Mouse (Mus musculus): ENCODE measurements around the gene Runx3.

The Runx3 gene

GRCm38 (mm10) chr4:135115426-135116170 is 4.9 kb upstream of the Runx3 start:
- DNase-seq, result no peak

- no peak for DNase-seq
Observed at GRCm38 (mm10) chr4:135116391-135116790, 4.1 kb upstream of the Runx3 start.

GRCm38 (mm10) chr4:135117846-135118245 is 2.6 kb upstream of the Runx3 start:
- no peak for DNase-seq

- DNase-seq, result no peak
Observed at GRCm38 (mm10) chr4:135118855-135119474, 1.5 kb upstream of the Runx3 start.

GRCm38 (mm10) chr4:135123721-135124120 is 3.3 kb downstream of the Runx3 start:
- DNase-seq, result no peak

GRCm38 (mm10) chr4:135124732-135125131 is 4.3 kb downstream of the Runx3 start:
- no peak for DNase-seq

- no peak for DNase-seq
Observed at GRCm38 (mm10) chr4:135125152-135125551, 4.7 kb downstream of the Runx3 start.

GRCm38 (mm10) chr4:135126385-135126784 is 5.9 kb downstream of the Runx3 start:
- no peak for DNase-seq

- no peak for DNase-seq
Observed at GRCm38 (mm10) chr4:135128841-135129520, 8.5 kb downstream of the Runx3 start.

- no peak for DNase-seq
Observed at GRCm38 (mm10) chr4:135130156-135130555, 9.7 kb downstream of the Runx3 start.

GRCm38 (mm10) chr4:135131145-135131544 is 10.7 kb downstream of the Runx3 start:
- no peak for DNase-seq

GRCm38 (mm10) chr4:135132797-135133196 is 12.3 kb downstream of the Runx3 start:
- DNase-seq, result no peak

GRCm38 (mm10) chr4:135133711-135134110 is 13.3 kb downstream of the Runx3 start:
- DNase-seq, result no peak

- no peak for DNase-seq
Observed at GRCm38 (mm10) chr4:135135331-135135730, 14.9 kb downstream of the Runx3 start.

- no peak for DNase-seq
Observed at GRCm38 (mm10) chr4:135136202-135136601, 15.8 kb downstream of the Runx3 start.

GRCm38 (mm10) chr4:135136612-135137011 is 16.2 kb downstream of the Runx3 start:
- no peak for DNase-seq

GRCm38 (mm10) chr4:135140647-135141515 is 20.4 kb downstream of the Runx3 start:
- DNase-seq, result no peak

- DNase-seq, result no peak
Observed at GRCm38 (mm10) chr4:135141720-135142119, 21.3 kb downstream of the Runx3 start.

- DNase-seq, result peak; percentile 33
Observed at GRCm38 (mm10) chr4:135146734-135147133, 26.3 kb downstream of the Runx3 start.

GRCm38 (mm10) chr4:135148660-135149059 is 28.2 kb downstream of the Runx3 start:
- DNase-seq, result no peak

- DNase-seq, result peak; percentile 83
Observed at GRCm38 (mm10) chr4:135150031-135150801, 29.8 kb downstream of the Runx3 start.

Measured in kidney, postnatal 10 days (tissue).